Mouse (Mus musculus): ENCODE results near the gene Pdp2. TPM values are rescaled to one million over a fixed set of nuclear protein-coding genes. Genes with fewer than 3 reads are reported as not detected.

The Pdp2 gene
- total and polyA plus RNA-seq, 3 experiments = 12.2 to 12.4 TPM; not detected in 1

DNA sequence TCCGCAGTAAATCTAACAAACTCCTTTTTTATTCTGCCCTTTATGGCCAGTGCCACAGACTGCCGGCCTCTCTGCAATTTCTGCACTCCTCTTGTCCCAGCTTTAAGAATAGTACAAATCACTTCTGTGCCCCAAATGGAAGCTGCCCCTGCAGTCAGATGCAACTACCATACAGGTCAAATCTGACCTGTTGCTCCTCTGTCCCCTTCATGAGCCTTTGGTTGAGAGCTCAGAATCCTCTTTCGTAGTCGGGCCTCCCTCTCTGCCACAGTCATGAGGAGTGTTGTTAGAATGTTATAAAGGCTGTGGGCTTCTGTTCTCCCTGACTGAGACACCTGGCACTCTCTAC is 12.0 kb downstream of the Pdp2 start:
- Histone ChIP-seq H3K36me3 (ENCODE audit: control insufficient read depth in 1 of 2, insufficient read depth in 2 of 2, low read length in 2 of 2) (no peaks in the 10 kb centered on the region), H3K79me2 (ENCODE audit: control insufficient read depth, insufficient read depth, low read length, poor library complexity) (no peaks in the 10 kb centered on the region; the same call in 1 of the 2 replicates), H3K27me3 (ENCODE audit: control insufficient read depth in 1 of 2, insufficient read depth in 2 of 2, low read length in 2 of 2) (no peaks in the 10 kb centered on the region), H3K4me1 (ENCODE audit: control insufficient read depth in 1 of 2, insufficient read depth in 2 of 2, low read length in 2 of 2) (no peaks in the 10 kb centered on the region), H3K9ac (ENCODE audit: control insufficient read depth, low read depth, low read length, poor library complexity, severe bottlenecking) (no peak overlapping the region), H3K9me3 (replicated peaks; ENCODE audit: insufficient read depth, low read length) (no peaks in the 10 kb centered on the region), H3K27ac (ENCODE audit: control insufficient read depth, low read depth, low read length) (no peak overlapping the region), H3K4me3 (ENCODE audit: control insufficient read depth in 1 of 2, insufficient read depth in 1 of 2, low read depth in 2 of 2, low read length in 2 of 2) (no peak overlapping the region)
- TF ChIP-seq POLR2AphosphoS2 (IDR thresholded peaks at IDR 0.05; ENCODE audit: low read length) = no peak
- TF ChIP-seq UBTF (IDR thresholded peaks at IDR 0.05; ENCODE audit: borderline replicate concordance, insufficient read depth, low read depth, low read length) = no peak
- TF ChIP-seq TCF12 (IDR thresholded peaks at IDR 0.05; ENCODE audit: low read depth, low read length) = no peak
- no peak for TF ChIP-seq ELF1 (IDR thresholded peaks at IDR 0.05; ENCODE audit: low read depth, low read length)
- no peak for TF ChIP-seq SIN3A (IDR thresholded peaks at IDR 0.05; ENCODE audit: low read length)
- TF ChIP-seq MAFK (IDR thresholded peaks at IDR 0.05; ENCODE audit: borderline replicate concordance, low read depth, low read length) = no peak
- TF ChIP-seq GABPA (IDR thresholded peaks at IDR 0.05; ENCODE audit: low read depth, low read length) = no peak
- no peak for TF ChIP-seq E2F4 (IDR thresholded peaks at IDR 0.05; ENCODE audit: borderline replicate concordance, low read depth, low read length)
- no peak for TF ChIP-seq RCOR1 (IDR thresholded peaks at IDR 0.05; ENCODE audit: low read depth, low read length)
- DNase-seq (ENCODE audit: low read depth, low spot score) = no peak

DNA sequence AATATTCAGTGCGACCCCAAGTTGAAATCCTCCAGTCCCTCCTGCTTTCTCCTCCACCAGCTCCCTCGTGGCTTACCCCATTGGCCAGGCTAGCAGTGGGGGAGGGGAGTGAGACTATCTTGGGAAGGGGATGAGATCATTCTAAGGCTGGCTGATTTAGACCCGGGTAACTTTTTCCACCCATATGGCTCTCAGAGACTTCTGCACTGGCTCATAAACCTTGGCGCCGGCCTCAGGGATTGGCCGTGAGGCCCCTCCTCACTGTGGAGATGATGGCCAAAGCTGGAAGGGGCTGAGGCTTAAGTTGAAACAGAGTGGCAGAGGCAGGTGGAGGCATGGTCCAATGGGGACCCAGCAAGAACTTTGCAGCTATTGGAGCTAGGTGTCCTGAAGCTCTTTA is 15.1 kb downstream of the Pdp2 start:
- H3K9me3 ChIP-seq (replicated peaks; ENCODE audit: insufficient read depth, low read length) = no peaks in the 10 kb centered on the region
- no peak overlapping the region for H3K9ac ChIP-seq (ENCODE audit: control insufficient read depth, low read depth, low read length, poor library complexity, severe bottlenecking)
- H3K36me3 ChIP-seq (ENCODE audit: control insufficient read depth in 1 of 2, insufficient read depth in 2 of 2, low read length in 2 of 2) = no peaks in the 10 kb centered on the region
- no peaks in the 10 kb centered on the region for H3K27me3 ChIP-seq (ENCODE audit: control insufficient read depth in 1 of 2, insufficient read depth in 2 of 2, low read length in 2 of 2)
- H3K79me2 ChIP-seq (ENCODE audit: control insufficient read depth, insufficient read depth, low read length, poor library complexity) = no peaks in the 10 kb centered on the region
- no peak for DNase-seq (ENCODE audit: low read depth, low spot score)
- no peak overlapping the region for H3K4me3 ChIP-seq (ENCODE audit: control insufficient read depth in 1 of 2, insufficient read depth in 1 of 2, low read depth in 2 of 2, low read length in 2 of 2)
- 0 out of 4 replicates have a peak, but pooled peaks cover 0 to 4% of the 10 kb centered on the region in 2 experiments for H3K4me1 ChIP-seq (ENCODE audit: control insufficient read depth in 1 of 2, insufficient read depth in 2 of 2, low read length in 2 of 2)
- TF ChIP-seq SMC3 (IDR thresholded peaks at IDR 0.05; ENCODE audit: low read depth, low read length) = no peak
- no peak for TF ChIP-seq EP300 (IDR thresholded peaks at IDR 0.05; ENCODE audit: low read depth in 1 of 2, low read length in 2 of 2)
- no peak for TF ChIP-seq MYB (IDR thresholded peaks at IDR 0.05; ENCODE audit: low read depth, low read length)
- no peak for TF ChIP-seq NRF1 (IDR thresholded peaks at IDR 0.05; ENCODE audit: insufficient read depth, low read depth, low read length, poor library complexity, severe bottlenecking)
- TF ChIP-seq TCF12 (IDR thresholded peaks at IDR 0.05; ENCODE audit: low read depth, low read length) = no peak
- no peak for TF ChIP-seq ELF1 (IDR thresholded peaks at IDR 0.05; ENCODE audit: low read depth, low read length)
- TF ChIP-seq MYC (IDR thresholded peaks at IDR 0.05; ENCODE audit: low read depth, low read length) = no peak
- no peak for TF ChIP-seq CTCF (IDR thresholded peaks at IDR 0.05 in 2 of 3, conservative IDR thresholded peaks at IDR 0.05 in 1 of 3; ENCODE audit: control insufficient read depth in 1 of 3, insufficient read depth in 1 of 3, low read depth in 2 of 3, low read length in 3 of 3, poor library complexity in 1 of 3, severe bottlenecking in 1 of 3)
- TF ChIP-seq GATA1 (IDR thresholded peaks at IDR 0.05; ENCODE audit: low read depth, low read length) = no peak
- TF ChIP-seq MAFK (IDR thresholded peaks at IDR 0.05; ENCODE audit: borderline replicate concordance, low read depth, low read length) = no peak
- no peak for TF ChIP-seq BHLHE40 (IDR thresholded peaks at IDR 0.05; ENCODE audit: borderline replicate concordance, low read depth, low read length)
- no peak for TF ChIP-seq MAX (IDR thresholded peaks at IDR 0.05; ENCODE audit: low read length)
- no peak for TF ChIP-seq ZC3H11A (IDR thresholded peaks at IDR 0.05; ENCODE audit: low read depth, low read length)
- TF ChIP-seq RCOR1 (IDR thresholded peaks at IDR 0.05; ENCODE audit: low read depth, low read length) = no peak
- TF ChIP-seq USF2 (IDR thresholded peaks at IDR 0.05; ENCODE audit: borderline replicate concordance in 1 of 2, insufficient read depth in 1 of 2, low read depth in 1 of 2, low read length in 2 of 2) = no peak
- TF ChIP-seq NELFE (IDR thresholded peaks at IDR 0.05; ENCODE audit: low read depth, low read length) = no peak
- TF ChIP-seq KAT2A (conservative IDR thresholded peaks at IDR 0.05; ENCODE audit: low read depth, low read length) = no peak
- TF ChIP-seq ZKSCAN1 (IDR thresholded peaks at IDR 0.05; ENCODE audit: low read depth, low read length) = no peak
- no peak for TF ChIP-seq UBTF (IDR thresholded peaks at IDR 0.05; ENCODE audit: borderline replicate concordance, insufficient read depth, low read depth, low read length)
- TF ChIP-seq ZMIZ1 (IDR thresholded peaks at IDR 0.05; ENCODE audit: low read depth, low read length) = no peak
- H3K27ac ChIP-seq (ENCODE audit: control insufficient read depth, low read depth, low read length) = no peak overlapping the region
